Mouse (Mus musculus) inflammation-experienced regulatory T-cells, adult 6 months (primary cell): ENCODE data around the gene Bcl9l. TPM values are rescaled to one million over a fixed set of nuclear protein-coding genes. Genes with fewer than 3 reads are reported as not detected.

Experiments
- ATAC-seq: one replicate; pipeline ENCODE4 v1.8.0; 2017
- polyA plus RNA-seq, 3 experiments: library from polyadenylated mRNA; unstranded; fragments of 100-300 nt; shearing (Covaris generic); gene quantifications; one replicate each; pipeline ENCODE4 v1.2.1; 2017

Gene Bcl9l
- polyA plus RNA-seq, 3 experiments from 2014 or later: 11.1 to 12.4 (median 12.2) TPM

- ATAC-seq: no peak
Observed at GRCm38 (mm10) chr9:44552161-44552560, 69.5 kb downstream of the Bcl9l start.

Other genes starting within 250 kb of the Bcl9l start
- gene Cbl, start 248.8 kb upstream of the Bcl9l start, polyA plus RNA-seq: 10 to 100 TPM; 17.9 to 31.2 (median 19.8) TPM
- not detected for gene Ccdc153, start 242.1 kb upstream of the Bcl9l start, polyA plus RNA-seq
- under 1 TPM in 1 of 3 experiments, not detected in 2; 0.15 TPM for gene Pdzd3, start 231.4 kb upstream of the Bcl9l start, polyA plus RNA-seq
- gene Nlrx1, start 214.2 kb upstream of the Bcl9l start, polyA plus RNA-seq: 10 to 100 TPM in 1 of 3 experiments, 1 to 10 TPM in 2; 3.3 to 10.7 (median 4.1) TPM
- not detected for gene Abcg4, start 194.2 kb upstream of the Bcl9l start, polyA plus RNA-seq
- gene Hinfp, start 177.2 kb upstream of the Bcl9l start, polyA plus RNA-seq: 10 to 100 TPM; 16.2 to 24.6 (median 18.9) TPM
- gene C2cd2l, start 162.5 kb upstream of the Bcl9l start, polyA plus RNA-seq: 1 to 10 TPM; 1.7 to 3.1 (median 2.8) TPM
- gene Dpagt1, start 156.8 kb upstream of the Bcl9l start, polyA plus RNA-seq: 10 to 100 TPM; 11.1 to 17.6 (median 13.1) TPM
- gene H2afx, start 148.1 kb upstream of the Bcl9l start, polyA plus RNA-seq: 10 to 100 TPM; 14.3 to 61.7 (median 16.1) TPM
- 10 to 100 TPM; 24.7 to 35.8 (median 25.4) TPM for gene Hmbs, start 138.6 kb upstream of the Bcl9l start, polyA plus RNA-seq
- 10 to 100 TPM; 28.7 to 54.8 (median 49.8) TPM for gene Vps11, start 121.2 kb upstream of the Bcl9l start, polyA plus RNA-seq
- gene Hyou1, start 103.3 kb upstream of the Bcl9l start, polyA plus RNA-seq: 10 to 100 TPM; 14.0 to 21.4 (median 18.2) TPM
- gene Slc37a4, start 86.0 kb upstream of the Bcl9l start, polyA plus RNA-seq: 10 to 100 TPM; 13.6 to 24.2 (median 18.2) TPM
- gene Rps25, start 75.7 kb upstream of the Bcl9l start, polyA plus RNA-seq: 1,000 to 10,000 TPM; 2,506 to 3,849 (median 3,609) TPM
- gene Trappc4, start 75.2 kb upstream of the Bcl9l start, polyA plus RNA-seq: 100 to 1,000 TPM; 128 to 165 (median 154) TPM
- 10 to 100 TPM; 13.6 to 35.6 (median 25.7) TPM for gene Ccdc84, start 64.3 kb upstream of the Bcl9l start, polyA plus RNA-seq
- under 1 TPM in 2 of 3 experiments, not detected in 1; 0.17 to 0.72 TPM for gene Foxr1, start 41.7 kb upstream of the Bcl9l start, polyA plus RNA-seq
- not detected for gene Upk2, start 27.8 kb upstream of the Bcl9l start, polyA plus RNA-seq
- gene Cxcr5, start 79.1 kb downstream of the Bcl9l start, polyA plus RNA-seq: 100 to 1,000 TPM in 2 of 3 experiments, 10 to 100 TPM in 1; 62.4 to 131 (median 115) TPM
- gene Ddx6, start 122.1 kb downstream of the Bcl9l start, polyA plus RNA-seq: 100 to 1,000 TPM in 1 of 3 experiments, 10 to 100 TPM in 2; 57.3 to 129 (median 66.8) TPM
- not detected for gene Treh, start 190.4 kb downstream of the Bcl9l start, polyA plus RNA-seq